Mouse (Mus musculus): Measurements from ENCODE around the gene Ccdc158. TPM values are rescaled to one million over a fixed set of nuclear protein-coding genes. Genes with fewer than 3 reads are reported as not detected.

Gene Ccdc158
- polyA plus RNA-seq, 1 experiment from 2014 or later = 0.32 TPM

- peak; percentile 22; the same call in 1 of the 2 replicates for ATAC-seq
- peaks cover 9% of the 10 kb centered on the region for H3K4me1 ChIP-seq (replicated peaks; ENCODE audit: control insufficient read depth, insufficient read depth, low read length)
- 22% methylated on average over 4 of the region's 4 CpGs for WGBS
Measured at GRCm38 (mm10) chr5:92679441-92679840, 4.4 kb upstream of the Ccdc158 start.

DNA sequence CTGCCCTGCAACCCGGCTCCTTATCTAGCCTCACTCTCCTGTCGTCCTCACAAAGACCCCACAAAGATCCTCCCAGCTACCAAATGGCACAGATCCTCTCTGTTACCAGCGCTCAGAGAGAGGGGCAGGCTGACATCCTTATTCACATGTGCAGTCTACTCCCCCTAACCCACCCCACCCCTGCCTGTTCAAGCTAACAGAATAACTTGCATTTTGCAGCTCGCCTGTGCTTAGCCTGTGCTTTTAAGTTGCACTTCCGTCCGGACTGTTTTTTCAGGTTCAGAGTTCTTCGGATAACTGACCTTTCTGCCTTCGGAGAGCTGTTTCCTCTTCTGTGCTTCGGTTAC is 476 bp upstream of the Ccdc158 start:
- H3K4me3 ChIP-seq (replicated peaks; ENCODE audit: low read length) = peak overlapping the region; percentile 55
- no peaks in the 10 kb centered on the region for H3K27me3 ChIP-seq (replicated peaks; ENCODE audit: control insufficient read depth, insufficient read depth, low read length)
- no peak for ATAC-seq
- no peaks in the 10 kb centered on the region for H3K9me3 ChIP-seq (ENCODE audit: control insufficient read depth, low read length)
- peak overlapping the region; percentile 72 for H3K4me2 ChIP-seq (ENCODE audit: low read length)
- peak overlapping the region; percentile 51 for H3K9ac ChIP-seq (replicated peaks; ENCODE audit: low read depth, low read length)
- peaks cover 6% of the 10 kb centered on the region for H3K4me1 ChIP-seq (replicated peaks; ENCODE audit: control insufficient read depth, insufficient read depth, low read length)
- no peaks in the 10 kb centered on the region for H3K36me3 ChIP-seq (ENCODE audit: control insufficient read depth, insufficient read depth)
- no peak overlapping the region for H3K27ac ChIP-seq (ENCODE audit: low read length)
- WGBS = 2% methylated on average over 9 of the region's 9 CpGs

More at GRCm38 (mm10) chr5:92679441-92679840, 4.4 kb upstream of the Ccdc158 start:
- Histone ChIP-seq H3K36me3 (ENCODE audit: control insufficient read depth, insufficient read depth) (no peaks in the 10 kb centered on the region), H3K27ac (ENCODE audit: low read length) (no peak overlapping the region), H3K27me3 (replicated peaks; ENCODE audit: control insufficient read depth, insufficient read depth, low read length) (no peaks in the 10 kb centered on the region), H3K9ac (replicated peaks; ENCODE audit: low read depth, low read length) (no peak overlapping the region), H3K4me2 (ENCODE audit: low read length) (no peak overlapping the region), H3K9me3 (ENCODE audit: control insufficient read depth, low read length) (no peaks in the 10 kb centered on the region), H3K4me3 (replicated peaks; ENCODE audit: low read length) (no peak overlapping the region)

GRCm38 (mm10) chr5:92666860-92667259 is 8.2 kb downstream of the Ccdc158 start:
- no peak for ATAC-seq
- Histone ChIP-seq H3K27me3 (replicated peaks; ENCODE audit: control insufficient read depth, insufficient read depth, low read length) (no peaks in the 10 kb centered on the region), H3K9me3 (ENCODE audit: control insufficient read depth, low read length) (no peaks in the 10 kb centered on the region), H3K27ac (ENCODE audit: low read length) (no peak overlapping the region), H3K9ac (replicated peaks; ENCODE audit: low read depth, low read length) (no peak overlapping the region), H3K36me3 (ENCODE audit: control insufficient read depth, insufficient read depth) (no peaks in the 10 kb centered on the region), H3K4me1 (replicated peaks; ENCODE audit: control insufficient read depth, insufficient read depth, low read length) (no peaks in the 10 kb centered on the region), H3K4me2 (ENCODE audit: low read length) (no peak overlapping the region), H3K4me3 (replicated peaks; ENCODE audit: low read length) (no peak overlapping the region)
- WGBS = 88% methylated on average over 5 of the region's 5 CpGs

GRCm38 (mm10) chr5:92664321-92664720 is 10.8 kb downstream of the Ccdc158 start:
- no peak for ATAC-seq

GRCm38 (mm10) chr5:92656256-92656655 is 18.8 kb downstream of the Ccdc158 start:
- no peaks in the 10 kb centered on the region for H3K36me3 ChIP-seq (ENCODE audit: control insufficient read depth, insufficient read depth)
- H3K4me3 ChIP-seq (replicated peaks; ENCODE audit: low read length) = no peak overlapping the region
- no peaks in the 10 kb centered on the region for H3K4me1 ChIP-seq (replicated peaks; ENCODE audit: control insufficient read depth, insufficient read depth, low read length)
- H3K4me2 ChIP-seq (ENCODE audit: low read length) = no peak overlapping the region
- H3K27ac ChIP-seq (ENCODE audit: low read length) = no peak overlapping the region
- H3K9ac ChIP-seq (replicated peaks; ENCODE audit: low read depth, low read length) = no peak overlapping the region
- ATAC-seq = 0 out of 2 replicates have a peak, but pooled peaks have one; percentile 31
- 11% methylated on average over 1 of the region's 1 CpGs for WGBS
- no peaks in the 10 kb centered on the region for H3K9me3 ChIP-seq (ENCODE audit: control insufficient read depth, low read length)
- no peaks in the 10 kb centered on the region for H3K27me3 ChIP-seq (replicated peaks; ENCODE audit: control insufficient read depth, insufficient read depth, low read length)

More at GRCm38 (mm10) chr5:92664321-92664720, 10.8 kb downstream of the Ccdc158 start:
- WGBS = 72% methylated on average over 2 of the region's 2 CpGs
- Histone ChIP-seq H3K27ac (ENCODE audit: low read length) (no peak overlapping the region), H3K27me3 (replicated peaks; ENCODE audit: control insufficient read depth, insufficient read depth, low read length) (no peaks in the 10 kb centered on the region), H3K36me3 (ENCODE audit: control insufficient read depth, insufficient read depth) (no peaks in the 10 kb centered on the region), H3K9me3 (ENCODE audit: control insufficient read depth, low read length) (no peaks in the 10 kb centered on the region), H3K4me2 (ENCODE audit: low read length) (no peak overlapping the region), H3K4me3 (replicated peaks; ENCODE audit: low read length) (no peak overlapping the region), H3K4me1 (replicated peaks; ENCODE audit: control insufficient read depth, insufficient read depth, low read length) (no peaks in the 10 kb centered on the region), H3K9ac (replicated peaks; ENCODE audit: low read depth, low read length) (no peak overlapping the region)

DNA sequence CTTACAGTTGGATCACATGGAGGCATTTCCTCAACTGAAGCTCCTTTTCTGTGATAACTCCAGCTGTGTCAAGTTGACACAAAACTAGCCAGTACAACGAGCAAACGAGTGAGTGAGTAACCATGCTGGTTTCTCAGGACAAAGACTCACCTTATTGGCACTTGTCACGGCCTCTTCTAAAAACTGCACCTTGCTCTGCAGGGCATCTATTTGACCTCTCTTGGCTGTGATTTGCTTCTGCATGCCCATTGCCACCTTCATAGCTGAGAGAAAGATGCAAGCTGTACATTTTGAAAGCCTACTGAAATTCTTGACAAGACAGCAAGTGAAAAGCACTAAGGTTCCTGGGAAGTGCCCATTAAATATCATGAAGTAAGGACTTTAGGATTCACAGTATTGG is 34.2 kb downstream of the Ccdc158 start:
- Histone ChIP-seq H3K4me2 (ENCODE audit: low read length) (no peak overlapping the region), H3K36me3 (ENCODE audit: control insufficient read depth, insufficient read depth) (no peaks in the 10 kb centered on the region), H3K27me3 (replicated peaks; ENCODE audit: control insufficient read depth, insufficient read depth, low read length) (no peaks in the 10 kb centered on the region), H3K4me1 (replicated peaks; ENCODE audit: control insufficient read depth, insufficient read depth, low read length) (no peaks in the 10 kb centered on the region), H3K9me3 (ENCODE audit: control insufficient read depth, low read length) (no peaks in the 10 kb centered on the region), H3K27ac (ENCODE audit: low read length) (no peak overlapping the region), H3K4me3 (replicated peaks; ENCODE audit: low read length) (no peak overlapping the region), H3K9ac (replicated peaks; ENCODE audit: low read depth, low read length) (no peak overlapping the region)
- no peak for ATAC-seq
- WGBS = 78% methylated on average over 3 of the region's 3 CpGs

DNA sequence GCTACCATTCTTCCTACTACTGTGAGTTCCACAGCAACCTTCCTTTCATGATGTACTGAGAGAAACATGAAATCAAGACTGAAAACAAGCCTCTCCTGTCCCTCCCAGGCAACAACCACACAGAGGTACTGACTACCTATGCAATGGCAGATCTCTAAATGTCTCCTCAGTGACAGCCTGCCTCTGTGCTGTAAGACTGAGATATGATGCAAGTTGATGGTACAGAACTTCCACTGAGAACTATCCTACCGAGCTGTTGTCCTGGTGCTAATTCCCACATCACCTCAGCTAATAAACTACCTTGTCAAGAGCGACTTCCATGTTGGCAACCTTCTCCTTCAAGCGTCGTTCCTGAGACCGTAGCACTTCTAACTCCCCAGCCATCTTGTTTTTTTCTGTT is 39.2 kb downstream of the Ccdc158 start:
- Histone ChIP-seq H3K27ac (ENCODE audit: low read length) (no peak overlapping the region), H3K27me3 (replicated peaks; ENCODE audit: control insufficient read depth, insufficient read depth, low read length) (no peaks in the 10 kb centered on the region), H3K4me2 (ENCODE audit: low read length) (no peak overlapping the region), H3K4me1 (replicated peaks; ENCODE audit: control insufficient read depth, insufficient read depth, low read length) (no peaks in the 10 kb centered on the region), H3K9me3 (ENCODE audit: control insufficient read depth, low read length) (no peaks in the 10 kb centered on the region), H3K36me3 (ENCODE audit: control insufficient read depth, insufficient read depth) (no peaks in the 10 kb centered on the region), H3K9ac (replicated peaks; ENCODE audit: low read depth, low read length) (no peak overlapping the region), H3K4me3 (replicated peaks; ENCODE audit: low read length) (no peak overlapping the region)
- no peak for ATAC-seq
- WGBS = 87% methylated on average over 5 of the region's 5 CpGs

GRCm38 (mm10) chr5:92634916-92635315 is 40.2 kb downstream of the Ccdc158 start:
- no peak overlapping the region for H3K27ac ChIP-seq (ENCODE audit: low read length)
- ATAC-seq = no peak
- H3K4me1 ChIP-seq (replicated peaks; ENCODE audit: control insufficient read depth, insufficient read depth, low read length) = no peaks in the 10 kb centered on the region
- 79% methylated on average over 3 of the region's 3 CpGs for WGBS
- H3K9me3 ChIP-seq (ENCODE audit: control insufficient read depth, low read length) = no peaks in the 10 kb centered on the region
- H3K9ac ChIP-seq (replicated peaks; ENCODE audit: low read depth, low read length) = no peak overlapping the region
- no peaks in the 10 kb centered on the region for H3K36me3 ChIP-seq (ENCODE audit: control insufficient read depth, insufficient read depth)
- no peak overlapping the region for H3K4me3 ChIP-seq (replicated peaks; ENCODE audit: low read length)
- H3K27me3 ChIP-seq (replicated peaks; ENCODE audit: control insufficient read depth, insufficient read depth, low read length) = no peaks in the 10 kb centered on the region
- no peak overlapping the region for H3K4me2 ChIP-seq (ENCODE audit: low read length)

- no peak overlapping the region for H3K4me2 ChIP-seq (ENCODE audit: low read length)
- WGBS = 60% methylated on average over 4 of the region's 4 CpGs
Measured at GRCm38 (mm10) chr5:92633526-92633925, 41.5 kb downstream of the Ccdc158 start.

GRCm38 (mm10) chr5:92627896-92628295 is 47.2 kb downstream of the Ccdc158 start:
- Histone ChIP-seq H3K9me3 (ENCODE audit: control insufficient read depth, low read length) (no peaks in the 10 kb centered on the region), H3K36me3 (ENCODE audit: control insufficient read depth, insufficient read depth) (no peaks in the 10 kb centered on the region), H3K4me1 (replicated peaks; ENCODE audit: control insufficient read depth, insufficient read depth, low read length) (no peaks in the 10 kb centered on the region), H3K9ac (replicated peaks; ENCODE audit: low read depth, low read length) (no peak overlapping the region), H3K27me3 (replicated peaks; ENCODE audit: control insufficient read depth, insufficient read depth, low read length) (no peaks in the 10 kb centered on the region), H3K4me2 (ENCODE audit: low read length) (no peak overlapping the region), H3K27ac (ENCODE audit: low read length) (no peak overlapping the region), H3K4me3 (replicated peaks; ENCODE audit: low read length) (no peak overlapping the region)
- no peak for ATAC-seq
- 79% methylated on average over 7 of the region's 7 CpGs for WGBS

More at GRCm38 (mm10) chr5:92633526-92633925, 41.5 kb downstream of the Ccdc158 start:
- Histone ChIP-seq H3K9ac (replicated peaks; ENCODE audit: low read depth, low read length) (no peak overlapping the region), H3K4me1 (replicated peaks; ENCODE audit: control insufficient read depth, insufficient read depth, low read length) (no peaks in the 10 kb centered on the region), H3K9me3 (ENCODE audit: control insufficient read depth, low read length) (no peaks in the 10 kb centered on the region), H3K27ac (ENCODE audit: low read length) (no peak overlapping the region), H3K36me3 (ENCODE audit: control insufficient read depth, insufficient read depth) (no peaks in the 10 kb centered on the region), H3K27me3 (replicated peaks; ENCODE audit: control insufficient read depth, insufficient read depth, low read length) (no peaks in the 10 kb centered on the region), H3K4me3 (replicated peaks; ENCODE audit: low read length) (no peak overlapping the region)
- no peak for ATAC-seq
